Mouse (Mus musculus) thymus, adult 2 months (tissue): ENCODE data around the gene Gm20388. TPM values are rescaled to one million over a fixed set of nuclear protein-coding genes. Genes with fewer than 3 reads are reported as not detected.

Source experiments
- DNase-seq: peaks from one replicate; pipeline ENCODE4 v3.0.0; 2021
- H3K27ac ChIP-seq: fragments of 200-500 bp; 2 replicates; pipeline ENCODE4 v1.5.1; 2012; ENCODE audit warnings: low read length, control low read depth; ENCODE audit not compliant: control insufficient read depth, insufficient read depth
- H3K27me3 ChIP-seq: fragments of 200-500 bp; 2 replicates; pipeline ENCODE4 v1.6.1; 2012; ENCODE audit warnings: mild to moderate bottlenecking, low read length, moderate library complexity, mixed read lengths; ENCODE audit not compliant: control insufficient read depth, insufficient read depth
- H3K36me3 ChIP-seq: fragments of 200-500 bp; 2 replicates; pipeline ENCODE4 v1.6.1; 2012; ENCODE audit warnings: mild to moderate bottlenecking, low read length, moderate library complexity; ENCODE audit not compliant: control insufficient read depth, insufficient read depth
- H3K4me1 ChIP-seq: fragments of 200-500 bp; replicated peaks from 2 replicates; pipeline ENCODE4 v1.6.1; 2012; ENCODE audit warnings: low read length; ENCODE audit not compliant: control insufficient read depth, insufficient read depth
- H3K4me3 ChIP-seq: fragments of 200-500 bp; 2 replicates; pipeline ENCODE4 v1.5.1; 2012; ENCODE audit warnings: mild to moderate bottlenecking, low read length, control low read depth, moderate library complexity; ENCODE audit not compliant: control insufficient read depth, insufficient read depth
- CTCF ChIP-seq: fragments of 200-500 bp; IDR thresholded peaks from 2 replicates; pipeline ENCODE4 v1.5.1; 2012; ENCODE audit warnings: mild to moderate bottlenecking, control low read depth, low read length, moderate library complexity, borderline replicate concordance; ENCODE audit not compliant: control insufficient read depth, poor library complexity, insufficient read depth; ENCODE audit errors: extremely low read depth
- POLR2A ChIP-seq: fragments of 200-500 bp; IDR thresholded peaks from 2 replicates; pipeline ENCODE4 v1.6.1; 2012; ENCODE audit warnings: mild to moderate bottlenecking, low read length, control low read depth, moderate library complexity; ENCODE audit not compliant: control insufficient read depth, poor library complexity, insufficient read depth; ENCODE audit errors: extremely low read depth
- WGBS: fragments of 180-500 bp; shearing (Covaris S2); methylation state at CpG from one replicate; pipeline ENCODE4 v1.1.7; 2018; 5-methylcytosine and 5-hydroxymethylcytosine counted together
- polyA plus RNA-seq: library from polyadenylated mRNA; depleted of rRNA; stranded (reverse); fragments of >200 nt; gene quantifications from 2 replicates; pipeline ENCODE4 v1.2.3, GENCODE M21; 2012

The Gm20388 gene
- polyA plus RNA-seq, 1 experiment, result 103 TPM

DNA sequence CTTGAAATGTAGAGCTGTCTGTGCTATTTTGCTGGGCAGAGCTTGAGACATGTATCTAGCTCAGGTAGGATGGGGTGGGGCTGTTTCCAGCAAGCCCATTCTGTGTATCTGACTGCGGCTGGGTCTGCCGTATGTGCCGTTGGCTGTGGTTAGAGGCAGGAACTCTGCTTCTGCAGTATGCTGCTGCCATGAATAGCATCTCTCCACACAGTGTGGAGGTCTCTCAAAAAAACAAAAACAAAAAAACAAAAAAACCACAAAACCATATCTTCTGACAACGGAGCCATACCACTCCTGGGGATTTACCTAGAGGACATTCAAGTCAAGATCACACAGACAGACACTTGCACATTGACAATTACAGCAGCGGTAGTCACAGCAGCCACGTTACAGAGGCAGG lies 4407.2 kb downstream of the Gm20388 start:
- peaks cover 76% of the 10 kb centered on the region for H3K4me1 ChIP-seq
- peak overlapping the region; percentile 93 for H3K27ac ChIP-seq
- DNase-seq, result peak; percentile 71
- H3K4me3 ChIP-seq, result no peak overlapping the region
- H3K27me3 ChIP-seq, result no peaks in the 10 kb centered on the region
- WGBS, result 6% methylated on average over 6 of the region's 6 CpGs
- H3K36me3 ChIP-seq, result no peaks in the 10 kb centered on the region
- TF ChIP-seq POLR2A (no peak), CTCF (no peak)

GRCm38 (mm10) chr8:124318612-124319315 lies 4408.1 kb downstream of the Gm20388 start:
- no peaks in the 10 kb centered on the region for H3K27me3 ChIP-seq
- no peak for TF ChIP-seq POLR2A
- no peak for TF ChIP-seq CTCF
- H3K36me3 ChIP-seq, result no peaks in the 10 kb centered on the region
- H3K4me3 ChIP-seq, result no peak overlapping the region
- peak overlapping the region; percentile 93 for H3K27ac ChIP-seq
- H3K4me1 ChIP-seq, result peaks cover 66% of the 10 kb centered on the region
- no peak for DNase-seq
- WGBS, result 32% methylated on average over 11 of the region's 11 CpGs

DNA sequence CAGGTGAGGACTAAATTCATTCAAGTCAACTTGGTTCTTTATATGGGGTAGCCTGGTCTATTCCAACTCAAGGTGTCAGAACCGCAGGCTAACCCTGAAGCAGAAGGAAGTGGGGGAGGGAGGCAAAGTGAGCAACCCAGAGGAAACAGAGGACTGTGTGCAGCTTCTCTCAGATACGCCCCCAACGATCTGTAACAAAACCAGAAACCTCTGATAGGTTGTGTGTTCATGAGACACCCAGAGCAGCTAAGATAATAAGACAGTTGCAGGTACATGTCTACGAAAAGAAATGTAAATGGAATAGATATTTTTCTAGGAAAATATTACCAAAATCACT lies 4408.6 kb downstream of the Gm20388 start:
- no peak overlapping the region for H3K4me3 ChIP-seq
- peak; percentile 47 for DNase-seq
- 15% methylated on average over 4 of the region's 4 CpGs for WGBS
- H3K27ac ChIP-seq, result peak overlapping the region; percentile 93
- TF ChIP-seq POLR2A, result no peak
- peaks cover 4% of the 10 kb centered on the region for H3K36me3 ChIP-seq
- H3K4me1 ChIP-seq, result peaks cover 63% of the 10 kb centered on the region
- no peaks in the 10 kb centered on the region for H3K27me3 ChIP-seq

GRCm38 (mm10) chr8:124321227-124321840 lies 4410.7 kb downstream of the Gm20388 start:
- peaks cover 17% of the 10 kb centered on the region for H3K36me3 ChIP-seq
- H3K27me3 ChIP-seq, result no peaks in the 10 kb centered on the region
- 59% methylated on average over 12 of the region's 12 CpGs for WGBS
- no peak overlapping the region for H3K4me3 ChIP-seq
- peaks cover 44% of the 10 kb centered on the region for H3K4me1 ChIP-seq
- TF ChIP-seq CTCF, result no peak
- TF ChIP-seq POLR2A, result no peak
- no peak for DNase-seq
- no peak overlapping the region for H3K27ac ChIP-seq

- H3K4me1 ChIP-seq, result peaks cover 29% of the 10 kb centered on the region
- H3K4me3 ChIP-seq, result no peak overlapping the region
- no peak overlapping the region for H3K27ac ChIP-seq
- no peaks in the 10 kb centered on the region for H3K27me3 ChIP-seq
- TF ChIP-seq CTCF, result no peak
- TF ChIP-seq POLR2A, result no peak
- DNase-seq, result no peak
- WGBS, result 97% methylated on average over 14 of the region's 14 CpGs
- peaks cover 23% of the 10 kb centered on the region for H3K36me3 ChIP-seq
Measured at GRCm38 (mm10) chr8:124323356-124323755, 4412.7 kb downstream of the Gm20388 start.

DNA sequence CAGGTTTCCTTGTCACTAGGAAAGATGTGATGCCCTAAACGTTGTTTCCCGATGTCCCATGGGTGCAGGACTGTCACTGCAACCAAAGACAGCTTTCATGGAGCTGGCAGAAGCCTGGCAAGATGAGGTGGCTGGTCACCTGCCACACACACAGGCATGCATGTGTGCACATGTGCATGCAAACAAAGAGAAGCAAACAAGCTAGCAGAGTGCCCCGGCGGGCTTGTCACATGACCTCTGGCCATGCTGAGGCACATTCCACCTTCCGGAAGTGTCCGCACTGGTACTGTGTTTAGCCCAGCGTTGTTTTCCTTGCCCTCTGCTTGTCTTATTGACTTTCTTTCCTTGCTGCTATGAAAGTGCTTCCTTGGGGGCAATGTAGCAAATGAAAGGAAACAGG lies 4417.6 kb downstream of the Gm20388 start:
- H3K4me1 ChIP-seq, result no peaks in the 10 kb centered on the region
- no peak overlapping the region for H3K27ac ChIP-seq
- peaks cover 31% of the 10 kb centered on the region for H3K36me3 ChIP-seq
- DNase-seq, result no peak
- TF ChIP-seq POLR2A (no peak), CTCF (no peak)
- H3K4me3 ChIP-seq, result no peak overlapping the region
- 95% methylated on average over 7 of the region's 7 CpGs for WGBS
- H3K27me3 ChIP-seq, result no peaks in the 10 kb centered on the region

GRCm38 (mm10) chr8:124329690-124330089 lies 4419.0 kb downstream of the Gm20388 start:
- no peak overlapping the region for H3K27ac ChIP-seq
- WGBS, result 98% methylated on average over 10 of the region's 10 CpGs
- TF ChIP-seq POLR2A (no peak), CTCF (no peak)
- no peaks in the 10 kb centered on the region for H3K27me3 ChIP-seq
- H3K36me3 ChIP-seq, result peaks cover 24% of the 10 kb centered on the region
- no peak overlapping the region for H3K4me3 ChIP-seq
- no peak for DNase-seq
- H3K4me1 ChIP-seq, result no peaks in the 10 kb centered on the region

GRCm38 (mm10) chr8:124330433-124330832 lies 4419.8 kb downstream of the Gm20388 start:
- Histone ChIP-seq H3K27me3 (no peaks in the 10 kb centered on the region), H3K4me1 (no peaks in the 10 kb centered on the region), H3K4me3 (no peak overlapping the region), H3K36me3 (peaks cover 27% of the 10 kb centered on the region), H3K27ac (no peak overlapping the region)
- 96% methylated on average over 2 of the region's 3 CpGs for WGBS
- TF ChIP-seq CTCF (no peak), POLR2A (no peak)
- DNase-seq, result no peak
